Mouse (Mus musculus): ENCODE measurements around the gene Synpo2. TPM values are rescaled to one million over a fixed set of nuclear protein-coding genes. Genes with fewer than 3 reads are reported as not detected.

The Synpo2 gene
- polyA plus RNA-seq, 1 experiment from 2014 or later: 5.4 TPM

DNA sequence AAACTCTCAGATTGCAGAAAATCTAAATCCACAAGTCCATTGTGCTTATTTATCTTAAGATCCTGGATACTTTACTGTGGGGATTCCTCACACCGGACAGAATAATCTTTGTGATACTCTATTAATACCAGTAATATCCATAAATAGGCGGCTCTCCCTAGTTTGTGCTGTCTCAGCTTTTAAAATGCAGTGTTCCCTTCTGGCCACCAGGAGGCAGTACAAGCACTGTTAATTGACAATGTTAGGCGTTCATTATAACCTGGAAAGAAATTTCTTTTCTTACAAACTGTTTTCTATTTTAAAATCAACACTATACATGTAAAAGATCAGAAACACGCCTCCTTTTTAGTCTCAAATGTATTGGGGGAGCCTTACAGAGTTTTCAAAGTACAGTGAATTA lies 75.2 kb downstream of the Synpo2 start:
- no peaks in the 10 kb centered on the region; the same call in 1 of the 2 replicates for H3K4me1 ChIP-seq
- no peak overlapping the region for H3K9ac ChIP-seq (replicated peaks)
- H3K4me2 ChIP-seq (replicated peaks): no peak overlapping the region
- H3K36me3 ChIP-seq: no peaks in the 10 kb centered on the region
- no peak for ATAC-seq (ENCODE audit: low FRiP score, low read depth)
- H3K27ac ChIP-seq (replicated peaks): no peak overlapping the region
- no peaks in the 10 kb centered on the region for H3K9me3 ChIP-seq
- no peak overlapping the region for H3K4me3 ChIP-seq
- 18% methylated on average over 4 of the region's 4 CpGs for WGBS
- no peaks in the 10 kb centered on the region for H3K27me3 ChIP-seq

DNA sequence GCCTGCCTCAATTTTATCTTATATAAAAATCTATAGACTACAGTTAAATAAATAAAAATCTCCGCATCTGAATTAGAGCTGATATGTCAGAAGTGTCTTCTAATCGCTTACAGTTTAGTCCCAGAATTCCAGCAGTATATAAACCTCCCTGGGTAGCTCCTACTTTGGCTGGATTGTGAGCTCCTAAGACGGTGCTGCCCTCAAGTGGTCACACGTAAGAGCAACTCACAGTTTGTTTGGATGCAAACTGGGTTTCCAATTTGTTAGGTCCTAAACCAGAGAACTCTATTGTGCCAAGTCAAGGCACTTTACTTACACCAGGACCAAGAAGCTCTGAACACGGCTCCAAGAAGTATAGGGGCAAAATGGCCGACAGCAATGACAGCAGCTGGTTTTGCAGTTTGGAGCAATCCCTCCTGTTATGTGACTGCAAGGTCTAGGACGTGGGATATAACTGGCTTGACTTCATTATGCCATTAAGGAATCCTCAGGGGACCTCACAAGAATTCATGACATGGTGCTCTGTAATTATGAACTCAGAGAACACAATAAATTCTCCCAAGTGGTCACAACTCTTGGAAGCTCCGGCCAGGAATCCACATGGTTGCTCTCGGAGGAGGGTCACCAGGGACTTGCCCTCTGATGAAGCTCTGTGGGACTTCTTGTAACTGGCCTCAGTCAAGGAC lies 76.7 kb downstream of the Synpo2 start:
- peak; percentile 55; the same call in 1 of the 2 replicates for ATAC-seq (ENCODE audit: low FRiP score, low read depth)
- Histone ChIP-seq H3K9ac (replicated peaks) (no peak overlapping the region), H3K4me3 (no peak overlapping the region), H3K27me3 (no peaks in the 10 kb centered on the region), H3K27ac (replicated peaks) (no peak overlapping the region), H3K9me3 (no peaks in the 10 kb centered on the region), H3K4me1 (no peaks in the 10 kb centered on the region; the same call in 1 of the 2 replicates), H3K4me2 (replicated peaks) (no peak overlapping the region), H3K36me3 (no peaks in the 10 kb centered on the region)
- WGBS: 33% methylated on average over 9 of the region's 9 CpGs

DNA sequence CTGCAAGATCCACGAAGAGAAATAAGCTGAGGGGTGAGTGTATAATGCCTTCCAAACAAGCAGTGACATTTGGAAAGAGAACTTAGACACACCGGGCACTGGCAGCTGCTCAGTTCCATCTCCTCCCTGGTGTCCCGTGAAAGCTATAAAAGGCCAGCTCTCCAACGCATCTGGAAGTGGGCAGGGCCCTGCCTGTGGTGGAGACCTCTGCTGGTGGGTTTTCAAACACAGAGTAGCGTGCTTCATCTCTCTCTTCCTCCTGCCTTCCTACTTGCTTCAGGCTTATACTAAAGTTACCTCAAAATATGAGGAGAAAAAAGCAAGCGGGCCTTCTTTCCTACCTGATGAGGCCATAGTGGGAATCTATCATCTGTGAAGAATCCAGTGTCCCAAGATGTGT lies 77.4 kb downstream of the Synpo2 start:
- 43% methylated on average over 6 of the region's 6 CpGs for WGBS
- Histone ChIP-seq H3K4me3 (no peak overlapping the region), H3K4me1 (no peaks in the 10 kb centered on the region; the same call in 1 of the 2 replicates), H3K4me2 (replicated peaks) (no peak overlapping the region), H3K9ac (replicated peaks) (no peak overlapping the region), H3K27ac (replicated peaks) (no peak overlapping the region), H3K36me3 (no peaks in the 10 kb centered on the region), H3K9me3 (no peaks in the 10 kb centered on the region), H3K27me3 (no peaks in the 10 kb centered on the region)
- no peak for ATAC-seq (ENCODE audit: low FRiP score, low read depth)

DNA sequence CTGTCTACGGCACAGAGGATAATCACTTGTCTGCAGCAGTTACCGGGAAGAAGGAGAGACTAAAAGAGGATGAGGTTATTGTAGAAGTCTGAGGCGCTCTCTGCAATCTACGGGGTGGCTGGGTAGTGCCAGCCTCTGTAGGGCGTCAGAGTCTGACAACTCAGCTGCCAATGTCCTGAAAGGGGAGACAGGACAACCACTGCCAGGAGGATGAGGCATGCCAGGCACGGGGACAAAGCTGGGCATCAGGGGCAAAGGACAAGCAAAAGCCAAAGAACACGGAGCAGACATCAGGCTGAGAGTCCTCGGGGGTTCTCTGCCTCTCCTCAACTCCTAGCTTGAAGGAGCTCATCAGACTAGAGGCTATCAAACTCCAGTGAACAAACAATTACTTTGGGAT lies 82.6 kb downstream of the Synpo2 start:
- Histone ChIP-seq H3K4me3 (no peak overlapping the region), H3K9ac (replicated peaks) (no peak overlapping the region), H3K27me3 (no peaks in the 10 kb centered on the region), H3K4me2 (replicated peaks) (no peak overlapping the region), H3K27ac (replicated peaks) (no peak overlapping the region), H3K36me3 (no peaks in the 10 kb centered on the region), H3K9me3 (no peaks in the 10 kb centered on the region), H3K4me1 (no peaks in the 10 kb centered on the region)
- ATAC-seq (ENCODE audit: low FRiP score, low read depth): no peak
- WGBS: 87% methylated on average over 8 of the region's 8 CpGs

DNA sequence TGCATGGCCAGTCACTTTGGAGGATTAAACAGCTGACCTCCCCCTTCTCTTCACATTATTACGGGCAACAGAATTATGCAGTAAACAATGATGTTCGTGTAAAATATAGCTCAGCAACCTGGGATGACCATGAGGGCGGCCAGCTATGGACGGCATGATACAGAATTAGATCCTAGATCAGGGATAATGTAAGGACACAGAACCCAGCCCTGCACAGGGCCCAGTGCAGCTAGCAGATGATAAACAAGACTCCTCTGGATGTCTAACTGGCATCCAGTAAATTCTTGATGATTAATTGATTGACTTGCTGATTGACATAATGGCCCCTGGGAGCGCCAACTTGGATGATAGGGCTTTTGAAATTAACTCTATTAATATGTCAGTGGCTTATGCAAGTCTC lies 83.0 kb downstream of the Synpo2 start:
- 90% methylated on average over 5 of the region's 5 CpGs for WGBS
- ATAC-seq (ENCODE audit: low FRiP score, low read depth): no peak
- Histone ChIP-seq H3K27ac (replicated peaks) (no peak overlapping the region), H3K4me2 (replicated peaks) (no peak overlapping the region), H3K9ac (replicated peaks) (no peak overlapping the region), H3K9me3 (no peaks in the 10 kb centered on the region), H3K4me3 (no peak overlapping the region), H3K36me3 (no peaks in the 10 kb centered on the region), H3K4me1 (no peaks in the 10 kb centered on the region), H3K27me3 (no peaks in the 10 kb centered on the region)

DNA sequence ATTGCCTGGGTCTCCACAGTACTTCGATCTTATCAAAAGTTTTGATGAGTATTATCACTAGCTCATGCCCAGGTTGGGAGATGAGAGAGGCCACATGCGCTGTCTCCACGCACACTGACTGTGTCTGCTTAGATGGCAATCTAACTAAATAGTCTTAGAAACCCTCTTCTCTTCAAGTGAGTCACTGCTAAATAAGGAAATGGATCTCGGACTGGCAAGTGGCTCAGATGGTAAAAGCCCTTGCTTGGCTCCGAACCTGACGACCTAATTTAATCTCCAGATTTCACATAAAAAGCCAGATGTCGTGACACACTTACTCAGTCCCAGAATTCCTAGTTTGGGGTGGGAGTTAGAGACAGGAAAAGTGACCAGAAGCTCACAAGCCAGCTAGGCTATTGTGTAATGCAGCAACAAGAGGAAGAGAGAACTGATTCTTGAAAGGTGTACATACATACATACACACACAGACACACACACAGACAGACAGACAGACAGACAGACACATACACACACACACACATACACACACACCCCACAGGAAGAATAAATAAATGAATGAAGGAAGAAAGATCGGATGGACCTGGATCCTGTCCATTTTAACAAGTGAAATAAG lies 85.3 kb downstream of the Synpo2 start:
- Histone ChIP-seq H3K4me2 (replicated peaks) (no peak overlapping the region), H3K36me3 (no peaks in the 10 kb centered on the region), H3K9me3 (no peaks in the 10 kb centered on the region), H3K27me3 (no peaks in the 10 kb centered on the region), H3K4me3 (no peak overlapping the region), H3K9ac (replicated peaks) (no peak overlapping the region), H3K27ac (replicated peaks) (no peak overlapping the region), H3K4me1 (no peaks in the 10 kb centered on the region)
- ATAC-seq (ENCODE audit: low FRiP score, low read depth): no peak
- WGBS: 82% methylated on average over 8 of the region's 8 CpGs

DNA sequence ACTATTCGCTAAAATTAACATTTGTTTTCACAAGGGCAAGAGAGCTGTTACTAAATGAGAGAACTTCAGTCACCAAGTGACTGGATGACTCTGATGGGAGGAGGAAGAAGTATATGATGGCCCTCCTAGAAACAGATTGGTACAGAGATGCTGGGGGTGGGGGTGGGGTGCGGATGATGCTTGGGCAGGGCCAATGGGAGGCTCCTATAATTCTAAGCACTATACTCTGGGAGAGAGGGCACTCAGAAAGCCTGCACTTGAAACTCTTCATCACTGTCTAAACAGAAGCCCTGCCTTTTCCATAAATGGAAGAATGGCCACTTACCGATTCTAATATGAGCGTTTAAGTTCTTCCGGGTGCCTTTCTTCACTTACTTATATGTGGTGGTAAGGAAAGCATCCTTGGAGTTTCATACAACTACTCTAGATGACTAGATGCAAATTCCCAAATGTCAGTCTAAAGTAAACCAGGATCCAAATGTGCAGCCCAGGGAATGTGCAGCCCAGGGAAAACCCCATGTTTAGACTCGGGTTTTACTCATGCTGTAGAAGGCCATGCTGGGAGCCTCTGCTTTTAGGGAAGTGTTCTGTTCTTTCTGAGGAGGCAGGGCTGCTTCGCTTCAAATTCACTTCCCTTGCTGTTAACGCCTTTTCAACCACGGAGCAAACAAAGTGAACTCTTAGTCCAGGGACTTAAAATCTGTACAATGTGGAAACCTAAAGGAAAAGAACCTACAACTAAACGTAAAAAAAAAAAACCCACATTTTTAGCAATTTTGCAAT lies 86.4 kb downstream of the Synpo2 start:
- Histone ChIP-seq H3K27ac (replicated peaks) (no peak overlapping the region), H3K9me3 (no peaks in the 10 kb centered on the region), H3K4me3 (no peak overlapping the region), H3K36me3 (no peaks in the 10 kb centered on the region), H3K9ac (replicated peaks) (no peak overlapping the region), H3K4me2 (replicated peaks) (no peak overlapping the region), H3K27me3 (no peaks in the 10 kb centered on the region), H3K4me1 (no peaks in the 10 kb centered on the region)
- ATAC-seq (ENCODE audit: low FRiP score, low read depth): no peak
- 85% methylated on average over 10 of the region's 10 CpGs for WGBS

DNA sequence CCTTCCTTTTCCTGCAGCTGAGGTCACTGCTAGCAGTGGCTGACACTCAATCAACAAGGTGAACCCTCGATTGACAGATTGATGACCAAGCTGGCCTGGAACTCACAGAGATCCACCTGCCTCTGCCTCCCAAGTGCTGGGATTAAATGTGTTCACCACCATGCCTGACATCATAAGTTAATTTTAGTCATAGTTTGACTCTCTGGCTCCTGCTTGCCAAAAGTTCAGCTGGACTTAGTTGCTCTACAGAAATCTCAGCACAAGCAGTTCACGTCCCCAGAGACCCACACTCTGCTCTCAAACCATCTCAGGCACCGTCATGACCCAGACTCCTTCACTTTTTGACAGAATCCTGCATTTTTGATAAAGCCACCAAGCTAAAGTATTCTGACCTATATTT lies 87.3 kb downstream of the Synpo2 start:
- Histone ChIP-seq H3K4me2 (replicated peaks) (no peak overlapping the region), H3K4me1 (no peaks in the 10 kb centered on the region), H3K4me3 (no peak overlapping the region), H3K9ac (replicated peaks) (no peak overlapping the region), H3K9me3 (no peaks in the 10 kb centered on the region), H3K36me3 (no peaks in the 10 kb centered on the region), H3K27me3 (no peaks in the 10 kb centered on the region), H3K27ac (replicated peaks) (no peak overlapping the region)
- no peak for ATAC-seq (ENCODE audit: low FRiP score, low read depth)
- 92% methylated on average over 3 of the region's 3 CpGs for WGBS

DNA sequence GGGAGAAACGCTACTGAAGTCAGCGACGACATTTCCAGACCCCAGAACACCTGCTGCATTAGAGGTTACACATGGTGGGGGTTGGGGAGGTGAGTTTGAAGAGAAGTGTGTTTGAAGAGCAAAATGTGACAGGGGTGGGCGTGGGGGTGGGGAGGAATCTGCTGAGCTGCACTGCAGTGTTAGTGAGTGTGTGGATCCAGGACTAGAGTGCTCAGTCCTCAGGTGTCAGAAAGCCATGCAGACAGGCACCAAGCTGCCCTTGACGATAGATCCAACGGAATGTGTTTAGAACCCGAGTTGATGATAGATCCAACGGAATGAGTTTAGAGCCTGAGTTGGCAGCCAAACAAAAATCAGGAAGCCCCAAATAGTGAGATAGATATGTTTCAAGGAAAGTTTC lies 89.4 kb downstream of the Synpo2 start:
- no peaks in the 10 kb centered on the region for H3K9me3 ChIP-seq
- 89% methylated on average over 8 of the region's 8 CpGs for WGBS
- ATAC-seq (ENCODE audit: low FRiP score, low read depth): no peak

DNA sequence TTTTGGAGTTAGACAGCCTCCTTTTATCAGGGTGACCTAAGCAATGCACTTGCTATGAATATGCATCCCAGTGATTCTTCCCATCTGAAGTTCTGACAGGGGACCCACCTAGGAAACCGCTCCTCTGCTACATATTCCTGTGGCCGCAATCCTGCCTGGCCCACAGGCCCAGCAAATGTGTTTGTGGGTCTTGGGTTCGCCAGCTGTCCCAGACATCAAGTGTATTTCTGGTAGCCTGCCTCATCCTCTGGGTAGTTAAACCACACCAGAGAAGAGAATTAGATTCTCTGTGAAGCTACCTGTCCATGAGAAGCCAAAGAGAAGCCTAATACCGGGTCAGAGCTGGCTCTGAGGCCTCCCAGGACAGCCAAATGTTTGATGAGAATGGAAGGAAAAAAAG lies 90.0 kb downstream of the Synpo2 start:
- no peak for ATAC-seq (ENCODE audit: low FRiP score, low read depth)
- Histone ChIP-seq H3K9me3 (no peaks in the 10 kb centered on the region), H3K4me2 (replicated peaks) (no peak overlapping the region), H3K27ac (replicated peaks) (no peak overlapping the region), H3K4me3 (no peak overlapping the region), H3K4me1 (no peaks in the 10 kb centered on the region), H3K36me3 (no peaks in the 10 kb centered on the region), H3K9ac (replicated peaks) (no peak overlapping the region), H3K27me3 (no peaks in the 10 kb centered on the region)
- WGBS: 87% methylated on average over 4 of the region's 4 CpGs

More for the DNA sequence above, 89.4 kb downstream of the Synpo2 start:
- Histone ChIP-seq H3K9ac (replicated peaks) (no peak overlapping the region), H3K4me2 (replicated peaks) (no peak overlapping the region), H3K27me3 (no peaks in the 10 kb centered on the region), H3K4me3 (no peak overlapping the region), H3K4me1 (no peaks in the 10 kb centered on the region), H3K27ac (replicated peaks) (no peak overlapping the region), H3K36me3 (no peaks in the 10 kb centered on the region)

DNA sequence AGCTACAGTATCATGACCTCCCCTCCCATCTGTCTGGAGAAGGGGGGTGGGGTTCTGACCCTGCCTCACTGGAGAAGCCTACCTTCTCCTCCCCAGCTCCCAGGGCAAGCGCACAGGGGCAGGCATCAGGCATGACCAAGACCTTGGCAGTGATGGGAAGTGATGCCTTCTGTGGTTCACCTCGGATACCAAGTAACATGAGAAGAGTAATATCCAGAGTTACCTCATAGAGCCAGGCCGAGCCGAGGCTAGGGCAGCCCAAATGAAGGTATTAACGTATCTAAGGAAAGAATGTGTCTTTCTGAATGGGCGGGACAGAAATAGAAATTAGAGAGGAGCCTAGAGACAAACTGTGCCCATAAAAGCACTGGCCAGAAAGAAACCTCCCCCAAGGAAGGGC lies 92.5 kb downstream of the Synpo2 start:
- no peak for ATAC-seq (ENCODE audit: low FRiP score, low read depth)

DNA sequence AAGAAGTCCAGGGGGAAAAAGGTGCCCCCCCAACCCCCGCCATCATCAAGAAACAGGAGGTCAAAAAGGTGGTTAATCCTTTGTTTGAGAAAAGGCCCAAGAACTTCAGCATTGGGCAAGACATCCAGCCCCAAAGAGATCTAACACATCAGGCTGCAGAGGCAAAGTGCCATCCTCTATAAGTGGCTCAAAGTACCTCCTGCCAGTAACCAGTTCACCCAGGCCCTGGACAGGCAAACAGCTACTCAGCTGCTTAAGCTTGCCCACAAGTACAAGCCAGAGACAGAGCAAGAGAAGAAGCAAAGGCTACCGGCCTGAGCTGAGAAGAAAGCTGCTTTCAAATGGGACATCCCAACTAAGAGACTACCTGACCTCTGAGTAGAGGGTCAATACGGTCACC lies 93.7 kb downstream of the Synpo2 start:
- H3K9me3 ChIP-seq: no peaks in the 10 kb centered on the region
- no peak overlapping the region for H3K27ac ChIP-seq (replicated peaks)
- ATAC-seq (ENCODE audit: low FRiP score, low read depth): no peak
- 77% methylated on average over 3 of the region's 3 CpGs for WGBS
- no peak overlapping the region for H3K9ac ChIP-seq (replicated peaks)
- no peaks in the 10 kb centered on the region for H3K27me3 ChIP-seq
- H3K4me2 ChIP-seq (replicated peaks): no peak overlapping the region
- H3K4me1 ChIP-seq: no peaks in the 10 kb centered on the region
- no peaks in the 10 kb centered on the region for H3K36me3 ChIP-seq
- no peak overlapping the region for H3K4me3 ChIP-seq

More for the DNA sequence above, 92.5 kb downstream of the Synpo2 start:
- Histone ChIP-seq H3K27ac (replicated peaks) (no peak overlapping the region), H3K4me1 (no peaks in the 10 kb centered on the region), H3K4me3 (no peak overlapping the region), H3K9me3 (no peaks in the 10 kb centered on the region), H3K36me3 (no peaks in the 10 kb centered on the region), H3K9ac (replicated peaks) (no peak overlapping the region), H3K4me2 (replicated peaks) (no peak overlapping the region), H3K27me3 (no peaks in the 10 kb centered on the region)
- 93% methylated on average over 6 of the region's 6 CpGs for WGBS

Data from midbrain, embryonic 12.5 days (tissue).